Mouse (Mus musculus) regulatory T cell (primary cell): ENCODE measurements at regions not wholly inside any gene's neighbourhood (a gene's known extent, or its start where the extent isn't known, plus 50 kb on each side); places are given as distances from the start of the nearest gene placed in this dataset.

ENCODE experiments used
- in situ Hi-C: fragments of 300-600 bp; cut with MboI, MseI; formaldehyde crosslinking; loops from one replicate; pipeline ENCODE4 v1.15.1; 2025; ENCODE audit warnings: high pct_unique_total_duplicates

GRCm38 (mm10) chr2:157633286-157633685 is 62.2 kb upstream of the Blcap start:
- in situ Hi-C loops = loop anchor here (10.0 kb wide), 1 partner anchor 242 kb away; no protein-coding TSS in a partner anchor

- in situ Hi-C loops = loop anchor here (10.0 kb wide), 1 partner anchor 239 kb away; no protein-coding TSS in a partner anchor
Measured at GRCm38 (mm10) chr2:157635670-157636069, 64.6 kb upstream of the Blcap start.

GRCm38 (mm10) chr2:157640873-157641272 is 69.8 kb upstream of the Blcap start:
- in situ Hi-C loops = no loop called here

- in situ Hi-C loops = no loop called here
Measured at GRCm38 (mm10) chr2:157663584-157664375, 73.4 kb upstream of the Ctnnbl1 start.

- in situ Hi-C loops = no loop called here
Measured at GRCm38 (mm10) chr2:157664481-157664880, 72.7 kb upstream of the Ctnnbl1 start.

GRCm38 (mm10) chr2:157670191-157670590 is 67.0 kb upstream of the Ctnnbl1 start:
- in situ Hi-C loops = no loop called here

- in situ Hi-C loops = no loop called here
Measured at GRCm38 (mm10) chr2:157674906-157675305, 62.3 kb upstream of the Ctnnbl1 start.

GRCm38 (mm10) chr2:157676396-157677176 is 60.6 kb upstream of the Ctnnbl1 start:
- in situ Hi-C loops = no loop called here

- in situ Hi-C loops = no loop called here
Measured at GRCm38 (mm10) chr2:157677262-157677661, 59.9 kb upstream of the Ctnnbl1 start.

- in situ Hi-C loops = no loop called here
Measured at GRCm38 (mm10) chr2:157681931-157682330, 55.3 kb upstream of the Ctnnbl1 start.
